Mouse (Mus musculus) ES-E14 (cell line): ENCODE results near the gene Chst14.

ENCODE experiments used
- CHD2 ChIP-seq: IDR thresholded peaks from 2 replicates; pipeline ENCODE4 v1.6.1; 2014; ENCODE audit warnings: mild to moderate bottlenecking, low read depth, low read length, inconsistent platforms
- HCFC1 ChIP-seq: IDR thresholded peaks from 2 replicates; pipeline ENCODE4 v1.6.1; 2012; ENCODE audit warnings: low read length, inconsistent platforms, borderline replicate concordance; ENCODE audit not compliant: insufficient read depth
- ZC3H11A ChIP-seq: IDR thresholded peaks from 2 replicates; pipeline ENCODE4 v1.6.1; 2012; ENCODE audit warnings: low read depth, mild to moderate bottlenecking, inconsistent platforms, low read length, borderline replicate concordance
- ZNF384 ChIP-seq: IDR thresholded peaks from 2 replicates; pipeline ENCODE4 v1.6.1; 2012; ENCODE audit warnings: low read depth, low read length, inconsistent platforms

DNA sequence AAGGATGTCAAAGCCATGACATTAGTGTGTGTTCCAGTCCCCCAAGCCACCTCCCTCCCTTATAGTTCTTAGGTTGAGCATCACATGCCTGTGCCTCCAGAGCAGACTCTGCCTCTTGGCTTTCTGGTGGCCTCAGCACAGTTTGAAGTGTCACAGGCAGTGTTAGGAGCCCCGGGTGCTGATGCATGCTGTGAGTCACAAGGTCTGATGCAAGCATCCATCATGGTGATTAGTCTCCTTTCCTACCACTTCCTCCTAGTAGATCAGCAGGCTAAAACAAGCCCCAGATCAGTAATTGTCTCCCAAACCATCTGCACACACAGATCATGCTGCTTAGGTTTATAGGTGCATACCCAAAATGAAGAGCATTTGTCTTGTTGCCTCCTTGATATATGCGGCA lies 35.2 kb downstream of the Chst14 start:
- no peak for TF ChIP-seq CHD2
- TF ChIP-seq ZC3H11A: no peak
- no peak for TF ChIP-seq ZNF384
- TF ChIP-seq HCFC1: no peak
